Mouse (Mus musculus) heart, embryonic 16.5 days (tissue): ENCODE data around the gene Mylk. TPM values are rescaled to one million over a fixed set of nuclear protein-coding genes. Genes with fewer than 3 reads are reported as not detected.

ENCODE experiments used
- ATAC-seq: fragments of 200-750 bp; cut with Nextera tagmentation; replicated peaks from 2 replicates; pipeline ENCODE4 v1.8.0; 2017; ENCODE audit warnings: moderate number of reproducible peaks; ENCODE audit not compliant: insufficient read depth, low FRiP score; ENCODE audit errors: extremely low read depth
- H3K27ac ChIP-seq: fragments of 300-500 bp; sonication (generic); 2 replicates; pipeline ENCODE4 v1.5.1; 2014; ENCODE audit warnings: mild to moderate bottlenecking, low read length, control low read depth, moderate library complexity
- H3K27me3 ChIP-seq: fragments of 300-500 bp; sonication (generic); 2 replicates; pipeline ENCODE4 v1.6.1; 2014; ENCODE audit warnings: low read length, mixed read lengths; ENCODE audit not compliant: control insufficient read depth, insufficient read depth
- H3K36me3 ChIP-seq: fragments of 300-500 bp; sonication (generic); 2 replicates; pipeline ENCODE4 v1.6.1; 2014; ENCODE audit not compliant: control insufficient read depth, insufficient read depth
- H3K4me1 ChIP-seq: fragments of 300-500 bp; sonication (generic); 2 replicates; pipeline ENCODE4 v1.6.1; 2014; ENCODE audit warnings: low read length, mixed read lengths; ENCODE audit not compliant: control insufficient read depth, insufficient read depth
- H3K4me2 ChIP-seq: fragments of 300-500 bp; sonication (generic); 2 replicates; pipeline ENCODE4 v1.6.1; 2014; ENCODE audit warnings: low read depth, mild to moderate bottlenecking, control low read depth, low read length
- H3K4me3 ChIP-seq: fragments of 300-500 bp; sonication (generic); 2 replicates; pipeline ENCODE4 v1.5.1; 2014; ENCODE audit warnings: mild to moderate bottlenecking, control low read depth, low read length
- H3K9ac ChIP-seq: fragments of 300-500 bp; sonication (generic); 2 replicates; pipeline ENCODE4 v1.6.1; 2014; ENCODE audit warnings: low read length, control low read depth
- H3K9me3 ChIP-seq: fragments of 300-500 bp; sonication (generic); replicated peaks from 2 replicates; pipeline ENCODE4 v1.6.1; 2016; ENCODE audit warnings: low read length; ENCODE audit not compliant: control insufficient read depth
- WGBS: fragments of 180-500 bp; shearing (Covaris S2); extraction: QIAGEN DNeasy Blood & Tissue Kit; methylation state at CpG from one replicate; pipeline ENCODE4 v1.1.7; 2014; 5-methylcytosine and 5-hydroxymethylcytosine counted together
- polyA plus RNA-seq: library from polyadenylated mRNA; unstranded; fragments of >200 nt; fragmentation: Nextera tagmentation; extraction: Ambion mirVana; gene quantifications from 2 replicates; pipeline ENCODE4 v1.2.1, GENCODE M21; 2015

Mylk gene
- polyA plus RNA-seq, 1 experiment from 2014 or later, result 14.2 TPM

DNA sequence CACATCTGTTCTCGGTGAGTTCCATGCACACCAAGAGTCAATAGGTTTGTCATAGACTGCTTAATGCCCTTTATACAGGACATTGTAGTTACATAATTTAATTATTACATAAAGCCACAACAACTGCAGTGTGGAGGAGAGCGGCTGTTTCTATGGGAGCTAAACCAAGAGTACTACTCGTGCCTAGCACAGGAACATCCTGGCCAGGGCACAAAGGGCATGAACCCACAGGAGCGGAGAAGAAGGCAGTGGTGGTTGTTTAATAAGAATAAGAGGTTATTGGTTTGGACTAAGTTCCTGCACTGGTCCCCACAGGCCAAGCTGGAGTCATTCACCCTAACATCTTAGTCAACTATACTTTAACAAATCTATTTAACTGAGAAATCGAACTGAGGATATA is 261.2 kb downstream of the Mylk start:
- Histone ChIP-seq H3K4me1 (no peaks in the 10 kb centered on the region), H3K9me3 (no peaks in the 10 kb centered on the region), H3K27me3 (no peaks in the 10 kb centered on the region), H3K4me2 (no peak overlapping the region), H3K36me3 (no peaks in the 10 kb centered on the region), H3K27ac (no peak overlapping the region), H3K9ac (no peak overlapping the region), H3K4me3 (no peak overlapping the region)
- WGBS, result 83% methylated on average over 5 of the region's 5 CpGs
- ATAC-seq, result no peak

DNA sequence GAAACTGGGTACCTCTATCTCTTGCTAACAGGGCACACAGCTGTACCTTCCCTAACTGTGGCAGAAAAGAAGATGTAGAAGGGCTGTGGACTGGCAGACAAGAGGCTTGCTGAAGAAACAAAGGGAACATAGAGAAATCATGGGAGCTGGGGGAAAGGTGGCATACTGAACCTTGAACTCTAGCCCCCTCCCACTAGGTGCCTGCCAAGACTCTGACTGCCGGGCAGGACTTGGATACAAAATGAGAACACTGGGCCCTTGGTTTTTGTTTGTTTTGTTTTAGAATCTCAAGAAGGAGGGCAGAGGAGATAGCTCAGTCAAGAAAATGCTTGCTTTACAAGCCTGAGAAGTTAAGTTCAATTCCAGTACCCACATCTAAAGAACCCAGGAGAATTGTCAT is 262.4 kb downstream of the Mylk start:
- no peak overlapping the region for H3K4me3 ChIP-seq
- H3K36me3 ChIP-seq, result no peaks in the 10 kb centered on the region
- H3K4me2 ChIP-seq, result no peak overlapping the region
- no peak overlapping the region for H3K27ac ChIP-seq
- H3K27me3 ChIP-seq, result no peaks in the 10 kb centered on the region
- no peaks in the 10 kb centered on the region for H3K4me1 ChIP-seq
- no peaks in the 10 kb centered on the region for H3K9me3 ChIP-seq
- ATAC-seq, result no peak
- 61% methylated on average over 1 of the region's 1 CpGs for WGBS
- no peak overlapping the region for H3K9ac ChIP-seq

DNA sequence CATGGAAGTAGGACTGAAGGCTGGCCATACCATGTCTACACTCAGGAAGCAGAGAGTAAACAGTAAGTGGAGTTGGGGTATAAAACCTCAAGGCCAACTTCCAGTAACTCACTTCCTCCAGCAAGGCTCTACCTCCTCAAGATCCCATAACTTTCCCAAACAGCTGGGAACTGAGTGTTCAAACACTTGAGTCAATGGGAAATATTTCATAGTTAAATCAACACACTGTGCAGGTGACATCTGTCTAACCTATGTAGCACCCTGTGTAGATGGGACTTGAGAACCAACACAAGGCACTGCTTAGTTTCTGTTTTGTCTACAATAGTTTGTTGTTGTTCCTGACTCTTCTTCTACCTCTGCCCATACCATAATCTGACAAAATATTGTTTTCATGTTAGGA is 263.4 kb downstream of the Mylk start:
- no peaks in the 10 kb centered on the region for H3K9me3 ChIP-seq
- no peak for ATAC-seq
- H3K36me3 ChIP-seq, result no peaks in the 10 kb centered on the region
- H3K27ac ChIP-seq, result no peak overlapping the region
- no peaks in the 10 kb centered on the region for H3K4me1 ChIP-seq
- H3K27me3 ChIP-seq, result no peaks in the 10 kb centered on the region
- H3K4me3 ChIP-seq, result no peak overlapping the region
- H3K9ac ChIP-seq, result no peak overlapping the region
- H3K4me2 ChIP-seq, result no peak overlapping the region

DNA sequence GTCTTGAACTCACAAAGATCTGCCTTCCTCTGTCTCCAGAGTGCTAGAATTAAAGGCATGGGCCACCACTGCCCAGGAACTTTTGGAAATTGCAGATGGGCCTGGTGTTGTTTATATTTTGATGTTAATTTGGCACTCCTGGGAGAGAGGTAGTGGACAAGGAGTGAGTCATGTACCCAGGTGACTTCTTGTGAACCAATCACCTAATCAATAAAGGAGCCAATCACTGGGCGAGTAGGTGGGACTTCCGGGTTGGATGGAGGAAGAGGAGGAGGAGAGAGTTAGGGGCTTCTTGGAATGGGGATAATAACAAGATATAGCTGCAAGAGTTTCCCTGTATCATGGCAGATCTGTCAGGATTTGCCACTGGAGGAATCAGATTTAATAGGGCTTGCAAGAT is 268.5 kb downstream of the Mylk start:
- no peaks in the 10 kb centered on the region for H3K36me3 ChIP-seq
- H3K27me3 ChIP-seq, result no peaks in the 10 kb centered on the region
- no peak overlapping the region for H3K27ac ChIP-seq
- ATAC-seq, result no peak
- H3K4me3 ChIP-seq, result no peak overlapping the region
- peaks cover 3% of the 10 kb centered on the region; the same call in 1 of the 2 replicates for H3K9me3 ChIP-seq
- 82% methylated on average over 2 of the region's 2 CpGs for WGBS
- no peaks in the 10 kb centered on the region for H3K4me1 ChIP-seq
- H3K9ac ChIP-seq, result no peak overlapping the region
- H3K4me2 ChIP-seq, result no peak overlapping the region

DNA sequence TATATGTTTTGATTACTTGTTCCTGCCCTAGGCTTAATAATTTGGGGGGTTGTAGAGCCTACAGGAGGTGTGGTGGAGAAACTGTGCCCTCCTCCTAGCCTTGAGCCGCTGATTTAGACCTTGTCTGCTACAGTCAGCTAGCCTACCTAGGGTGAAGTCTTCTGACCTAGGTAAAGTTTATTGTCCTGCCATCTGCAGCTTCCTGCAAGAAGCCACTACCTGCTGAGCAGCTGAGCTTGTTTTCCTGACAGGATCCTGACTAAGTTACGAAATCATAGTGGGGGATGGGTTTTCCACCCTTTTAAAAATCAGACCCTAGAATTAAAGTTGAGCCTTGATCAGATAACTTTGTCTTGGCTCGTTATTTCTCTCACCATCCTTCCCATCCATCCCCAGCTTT is 271.5 kb downstream of the Mylk start:
- peaks cover 3% of the 10 kb centered on the region; the same call in 1 of the 2 replicates for H3K9me3 ChIP-seq
- no peak overlapping the region for H3K27ac ChIP-seq
- H3K36me3 ChIP-seq, result no peaks in the 10 kb centered on the region
- ATAC-seq, result no peak
- WGBS, result 68% methylated on average over 3 of the region's 3 CpGs
- no peak overlapping the region for H3K9ac ChIP-seq
- no peak overlapping the region for H3K4me3 ChIP-seq
- no peak overlapping the region for H3K4me2 ChIP-seq
- H3K27me3 ChIP-seq, result peaks cover 3% of the 10 kb centered on the region
- no peaks in the 10 kb centered on the region for H3K4me1 ChIP-seq

DNA sequence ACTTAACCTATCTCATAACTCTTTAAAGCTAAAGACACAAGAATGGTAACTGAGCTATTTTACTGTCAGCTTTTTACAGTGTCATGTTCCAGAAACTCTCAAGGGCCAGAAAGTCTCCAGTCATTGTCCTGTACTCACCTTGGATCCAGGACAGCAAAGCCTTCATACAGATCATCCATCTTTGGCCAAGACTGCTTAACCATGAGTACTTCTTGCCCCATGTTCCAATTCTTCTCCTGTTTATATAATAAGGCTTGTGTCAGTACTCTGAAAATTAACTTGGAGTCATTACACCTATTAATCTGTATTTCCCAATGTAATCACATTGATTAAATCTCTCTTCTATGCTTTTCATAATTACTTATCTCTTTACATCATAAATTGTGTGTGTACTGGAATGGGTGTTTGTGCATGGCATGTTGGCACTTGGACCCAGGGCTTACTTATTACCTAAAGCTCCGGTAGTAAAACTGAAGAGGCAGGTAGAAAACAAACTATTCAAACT is 273.5 kb downstream of the Mylk start:
- Histone ChIP-seq H3K4me1 (peaks cover 7% of the 10 kb centered on the region; the same call in 1 of the 2 replicates), H3K4me3 (no peak overlapping the region), H3K36me3 (no peaks in the 10 kb centered on the region), H3K4me2 (no peak overlapping the region), H3K9me3 (peaks cover 3% of the 10 kb centered on the region; the same call in 1 of the 2 replicates), H3K27me3 (peaks cover 3% of the 10 kb centered on the region), H3K27ac (no peak overlapping the region), H3K9ac (no peak overlapping the region)
- ATAC-seq, result no peak
- 78% methylated on average over 1 of the region's 1 CpGs for WGBS

DNA sequence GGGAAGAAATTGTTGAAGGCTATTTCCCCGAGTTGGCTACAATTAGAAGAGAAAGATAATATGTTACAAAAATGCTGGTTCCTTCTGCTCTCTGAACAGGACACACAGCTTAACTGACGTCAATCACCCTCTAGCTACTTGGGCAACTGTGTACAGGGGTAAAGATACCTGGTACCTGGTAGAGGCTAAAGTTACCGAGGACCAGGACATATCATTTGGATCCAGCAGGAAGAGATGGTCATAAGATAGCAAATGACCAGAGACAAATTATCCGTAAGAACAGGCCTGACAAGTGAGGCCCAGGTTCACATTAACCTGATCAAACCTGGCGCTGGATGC is 276.9 kb downstream of the Mylk start:
- H3K9me3 ChIP-seq, result no peaks in the 10 kb centered on the region
- 50% methylated on average over 5 of the region's 5 CpGs for WGBS
- no peak overlapping the region for H3K9ac ChIP-seq
- peak overlapping the region; percentile 84 for H3K4me3 ChIP-seq
- H3K4me1 ChIP-seq, result peaks cover 7% of the 10 kb centered on the region; the same call in 1 of the 2 replicates
- H3K4me2 ChIP-seq, result peak overlapping the region; percentile 88
- ATAC-seq, result no peak
- H3K27ac ChIP-seq, result no peak overlapping the region
- peaks cover 3% of the 10 kb centered on the region; the same call in 1 of the 2 replicates for H3K36me3 ChIP-seq
- H3K27me3 ChIP-seq, result peaks cover 3% of the 10 kb centered on the region

DNA sequence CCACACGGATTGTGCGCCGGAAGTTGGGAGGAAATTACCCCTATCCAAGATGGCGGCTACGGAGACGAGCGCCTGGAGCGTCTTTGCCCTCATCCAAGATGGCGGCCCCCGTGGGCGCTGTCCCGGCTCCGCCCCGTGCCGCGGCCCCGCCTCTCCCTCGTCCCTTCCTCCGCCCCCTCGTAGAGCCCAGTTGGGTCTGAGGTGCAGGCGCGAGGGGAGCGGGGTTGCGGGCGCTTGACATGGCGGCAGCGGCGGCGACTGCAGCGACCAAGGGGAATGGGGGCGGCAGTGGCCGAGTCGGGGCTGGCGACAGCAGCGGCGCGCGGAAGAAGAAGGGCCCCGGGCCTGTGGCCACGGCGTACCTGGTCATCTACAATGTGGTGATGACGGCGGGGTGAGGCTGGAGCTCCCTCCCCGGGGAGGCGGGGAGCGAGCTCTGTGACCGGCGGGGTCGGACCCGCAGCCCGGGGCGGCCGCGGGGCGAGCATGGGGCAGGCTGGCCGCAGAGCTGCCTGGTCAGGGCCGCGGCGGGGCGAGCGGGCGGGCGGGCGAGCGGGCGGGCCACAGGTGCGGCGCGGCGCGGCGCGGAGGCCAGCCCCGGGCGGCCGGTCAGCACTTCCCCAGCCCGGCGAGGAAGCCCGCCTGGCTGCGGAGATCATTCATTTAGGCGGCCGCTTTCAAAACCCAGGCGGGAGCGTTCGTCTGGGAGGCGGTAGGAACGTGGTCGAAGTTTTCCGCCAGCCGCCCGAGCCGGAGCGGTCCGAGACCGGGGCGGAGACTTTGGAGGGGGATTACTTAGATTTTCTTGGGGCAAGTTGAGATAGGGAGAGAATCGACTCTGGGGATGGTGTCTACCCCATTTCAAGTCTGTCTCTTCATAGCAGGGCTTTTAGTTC is 277.5 kb downstream of the Mylk start, which contains the start of gene Hacd2:
Hacd2 (plus strand) TSS at position 187 of the 896 bp plus-strand sequence.
- Histone ChIP-seq H3K4me3 (peak within 1 kb of the TSS; percentile 84), H3K9me3 (no peaks in the 10 kb centered on the region), H3K9ac (peak within 1 kb of the TSS; percentile 88), H3K4me2 (peak within 1 kb of the TSS; percentile 88), H3K27ac (peak within 1 kb of the TSS; percentile 79), H3K4me1 (peaks cover 7% of the 10 kb centered on the region; the same call in 1 of the 2 replicates), H3K27me3 (peaks cover 3% of the 10 kb centered on the region), H3K36me3 (peaks cover 3% of the 10 kb centered on the region; the same call in 1 of the 2 replicates)
- ATAC-seq, result peak; percentile 99
- WGBS, result 2% methylated on average over 89 of the region's 97 CpGs

DNA sequence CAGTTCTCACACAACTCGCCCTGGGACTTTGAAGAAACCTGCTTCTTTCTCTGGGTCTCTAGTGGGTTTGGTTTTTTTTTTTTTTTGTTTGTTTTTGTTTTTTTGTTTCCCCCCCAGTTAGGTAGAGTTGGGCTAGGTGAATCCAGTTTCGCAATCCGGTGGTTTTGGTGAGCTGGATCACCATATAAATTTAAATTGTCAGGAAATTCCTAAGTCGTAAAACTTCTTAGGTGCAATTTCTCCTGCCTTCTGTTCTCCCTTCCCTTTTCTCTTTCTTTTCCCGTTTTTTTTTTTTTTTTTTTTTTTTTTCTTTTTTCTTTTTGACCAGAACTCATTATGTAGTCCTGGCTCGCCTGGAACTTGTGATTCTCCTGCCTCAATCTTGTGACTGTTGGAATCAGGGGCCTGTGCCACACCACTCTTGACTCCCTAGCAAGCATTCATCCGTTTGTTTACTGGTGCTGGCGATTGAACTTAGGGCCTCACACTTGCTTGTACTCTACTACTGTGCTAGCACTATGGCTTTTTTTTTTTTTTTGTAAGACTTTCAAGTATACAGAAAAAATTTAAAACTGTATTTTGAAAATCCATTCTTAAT is 278.2 kb downstream of the Mylk start:
- Histone ChIP-seq H3K4me2 (peak overlapping the region; percentile 88), H3K9ac (peak overlapping the region; percentile 88), H3K9me3 (no peaks in the 10 kb centered on the region), H3K27me3 (peaks cover 3% of the 10 kb centered on the region), H3K4me1 (peaks cover 7% of the 10 kb centered on the region; the same call in 1 of the 2 replicates), H3K4me3 (peak overlapping the region; percentile 84), H3K27ac (no peak overlapping the region), H3K36me3 (peaks cover 3% of the 10 kb centered on the region; the same call in 1 of the 2 replicates)
- WGBS, result 15% methylated on average over 8 of the region's 8 CpGs
- no peak for ATAC-seq
